Mouse (Mus musculus) hindbrain, embryonic 14.5 days (tissue): ENCODE measurements around the gene Mgrn1. TPM values are rescaled to one million over a fixed set of nuclear protein-coding genes. Genes with fewer than 3 reads are reported as not detected.

Source experiments
- ATAC-seq: fragments of 200-750 bp; cut with Nextera tagmentation; 2 replicates; pipeline ENCODE4 v1.8.0; 2017; ENCODE audit warnings: moderate number of reproducible peaks, mild to moderate bottlenecking, moderate TSS enrichment, moderate library complexity; ENCODE audit not compliant: low FRiP score
- DNase-seq: peaks from one replicate; pipeline ENCODE4 v3.0.0-alpha.2; 2015; ENCODE audit warnings: low spot score
- H3K27ac ChIP-seq: fragments of 300-500 bp; sonication (generic); 2 replicates; pipeline ENCODE4 v1.5.1; 2014; ENCODE audit warnings: mild to moderate bottlenecking, moderate library complexity
- H3K27me3 ChIP-seq: fragments of 300-500 bp; sonication (generic); 2 replicates; pipeline ENCODE4 v1.6.1; 2014; ENCODE audit warnings: mild to moderate bottlenecking, low read length, mixed read lengths; ENCODE audit not compliant: control insufficient read depth, insufficient read depth
- H3K36me3 ChIP-seq: fragments of 300-500 bp; sonication (generic); replicated peaks from 2 replicates; pipeline ENCODE4 v1.6.1; 2014; ENCODE audit not compliant: control insufficient read depth, insufficient read depth
- H3K4me1 ChIP-seq: fragments of 300-500 bp; sonication (generic); replicated peaks from 2 replicates; pipeline ENCODE4 v1.6.1; 2014; ENCODE audit warnings: antibody characterized with exemption, low read length, mixed read lengths; ENCODE audit not compliant: control insufficient read depth, insufficient read depth
- H3K4me2 ChIP-seq: fragments of 300-500 bp; sonication (generic); replicated peaks from 2 replicates; pipeline ENCODE4 v1.6.1; 2014; ENCODE audit warnings: mild to moderate bottlenecking, moderate library complexity
- H3K4me3 ChIP-seq: fragments of 300-500 bp; sonication (generic); replicated peaks from 2 replicates; pipeline ENCODE4 v1.5.1; 2014; ENCODE audit warnings: mild to moderate bottlenecking, low read length
- H3K9ac ChIP-seq: fragments of 300-500 bp; sonication (generic); 2 replicates; pipeline ENCODE4 v1.6.1; 2014
- H3K9me3 ChIP-seq: fragments of 300-500 bp; sonication (generic); 2 replicates; pipeline ENCODE4 v1.6.1; 2016; ENCODE audit warnings: low read length; ENCODE audit not compliant: control insufficient read depth
- WGBS: fragments of 180-500 bp; shearing (Covaris S2); extraction: QIAGEN DNeasy Blood & Tissue Kit; methylation state at CpG from one replicate; pipeline ENCODE4 v1.1.7; 2014; 5-methylcytosine and 5-hydroxymethylcytosine counted together
- polyA plus RNA-seq: library from polyadenylated mRNA; unstranded; fragments of >200 nt; fragmentation: Nextera tagmentation; extraction: Ambion mirVana; gene quantifications from 2 replicates; pipeline ENCODE4 v1.2.1, GENCODE M21; 2014

Mgrn1 gene
- polyA plus RNA-seq, 1 experiment from 2014 or later = 119 TPM

DNA sequence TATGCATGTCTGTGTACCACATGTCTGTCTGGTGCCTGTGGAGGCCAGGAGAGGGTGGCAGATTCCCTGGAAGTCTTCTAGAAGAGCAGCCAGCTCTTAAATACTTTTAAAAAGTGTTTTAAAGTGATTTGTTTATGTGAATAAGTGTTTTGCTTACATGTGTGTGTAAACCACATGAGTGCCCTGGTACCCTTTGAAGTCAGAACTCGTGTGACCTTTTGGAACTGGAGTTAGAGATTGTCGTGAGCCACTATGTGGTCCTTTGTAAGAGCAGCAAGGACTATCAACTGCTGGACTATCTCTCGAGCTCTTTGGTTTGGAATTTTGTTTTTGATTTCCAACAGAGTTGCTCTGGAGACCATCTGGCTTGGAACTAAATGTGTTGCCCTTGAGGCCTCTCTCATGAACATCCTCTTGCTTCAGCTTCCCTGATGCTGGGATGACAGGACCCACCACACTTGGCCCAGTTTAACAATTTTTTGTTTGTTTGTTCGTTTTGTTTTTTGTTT lies 4.2 kb downstream of the Mgrn1 start:
- Histone ChIP-seq H3K36me3 (no peaks in the 10 kb centered on the region; the same call in 1 of the 2 replicates), H3K27me3 (no peaks in the 10 kb centered on the region), H3K9ac (no peak overlapping the region), H3K27ac (no peak overlapping the region), H3K4me3 (no peak overlapping the region), H3K4me2 (no peak overlapping the region), H3K4me1 (peaks cover 21% of the 10 kb centered on the region), H3K9me3 (no peaks in the 10 kb centered on the region)
- DNase-seq (no peak), ATAC-seq (no peak)
- WGBS = 78% methylated on average over 4 of the region's 4 CpGs

DNA sequence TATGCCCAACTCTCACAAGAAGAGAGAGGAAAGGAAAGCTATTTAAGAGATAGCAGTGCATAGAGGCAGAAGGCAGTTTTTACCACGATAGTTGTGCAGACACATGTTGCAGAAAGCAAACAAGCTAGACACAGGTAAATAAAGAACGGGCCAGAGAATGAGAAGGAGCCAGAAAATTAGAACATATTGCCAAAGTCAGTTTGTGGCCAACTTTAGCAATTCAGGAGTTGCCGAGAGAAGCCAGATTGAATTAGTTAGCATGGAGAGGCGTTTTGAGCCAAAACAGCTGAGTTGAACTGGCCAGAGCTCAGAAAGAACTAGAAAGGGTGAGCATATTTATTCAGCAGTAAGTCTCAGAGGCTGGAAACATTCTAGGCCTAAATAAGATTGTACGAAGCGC lies 6.1 kb downstream of the Mgrn1 start:
- Histone ChIP-seq H3K27me3 (no peaks in the 10 kb centered on the region), H3K36me3 (no peaks in the 10 kb centered on the region; the same call in 1 of the 2 replicates), H3K9ac (no peak overlapping the region), H3K9me3 (no peaks in the 10 kb centered on the region), H3K4me1 (peaks cover 17% of the 10 kb centered on the region), H3K4me2 (no peak overlapping the region), H3K27ac (no peak overlapping the region), H3K4me3 (no peak overlapping the region)
- DNase-seq (no peak), ATAC-seq (no peak)
- WGBS = 90% methylated on average over 6 of the region's 6 CpGs

DNA sequence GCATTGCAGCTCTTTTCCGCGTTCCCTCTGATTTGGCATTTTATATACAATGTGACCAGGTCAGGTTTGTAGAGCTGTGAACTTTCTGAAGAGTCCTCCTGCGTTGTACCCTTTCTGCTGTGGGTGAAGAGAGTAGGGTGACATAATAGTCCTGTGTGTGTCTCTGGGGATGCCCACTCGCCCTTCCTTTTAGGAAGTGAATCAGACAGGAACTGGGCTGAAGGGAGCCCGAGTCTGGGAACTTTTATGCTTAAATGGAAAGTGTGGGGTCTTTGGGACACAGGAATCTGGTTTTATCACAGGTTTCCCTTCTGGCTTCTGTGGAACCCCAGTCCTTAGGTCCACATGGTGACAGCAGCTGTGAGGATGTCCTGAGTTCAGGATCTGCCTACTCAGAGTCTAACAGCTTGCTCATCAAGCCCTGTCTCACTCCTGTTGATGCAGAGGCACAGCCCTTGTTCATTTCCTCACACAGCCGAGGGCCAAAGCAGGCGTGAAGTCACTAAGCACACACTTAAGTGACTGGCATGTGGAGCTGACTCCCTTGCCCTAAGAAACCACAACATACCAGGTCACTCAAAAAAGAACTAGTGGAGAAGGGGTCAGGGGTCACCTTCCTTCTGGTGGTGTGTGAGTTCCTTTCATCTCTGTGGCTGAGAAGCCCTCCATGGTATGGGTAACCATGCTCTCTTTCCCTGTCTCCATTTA lies 8.3 kb downstream of the Mgrn1 start:
- no peak overlapping the region for H3K9ac ChIP-seq
- H3K27ac ChIP-seq = no peak overlapping the region
- H3K27me3 ChIP-seq = no peaks in the 10 kb centered on the region
- H3K4me3 ChIP-seq = no peak overlapping the region
- 89% methylated on average over 7 of the region's 7 CpGs for WGBS
- no peaks in the 10 kb centered on the region for H3K4me1 ChIP-seq
- H3K4me2 ChIP-seq = no peak overlapping the region
- H3K36me3 ChIP-seq = no peaks in the 10 kb centered on the region; the same call in 1 of the 2 replicates
- no peaks in the 10 kb centered on the region for H3K9me3 ChIP-seq
- no peak for DNase-seq
- ATAC-seq = no peak

DNA sequence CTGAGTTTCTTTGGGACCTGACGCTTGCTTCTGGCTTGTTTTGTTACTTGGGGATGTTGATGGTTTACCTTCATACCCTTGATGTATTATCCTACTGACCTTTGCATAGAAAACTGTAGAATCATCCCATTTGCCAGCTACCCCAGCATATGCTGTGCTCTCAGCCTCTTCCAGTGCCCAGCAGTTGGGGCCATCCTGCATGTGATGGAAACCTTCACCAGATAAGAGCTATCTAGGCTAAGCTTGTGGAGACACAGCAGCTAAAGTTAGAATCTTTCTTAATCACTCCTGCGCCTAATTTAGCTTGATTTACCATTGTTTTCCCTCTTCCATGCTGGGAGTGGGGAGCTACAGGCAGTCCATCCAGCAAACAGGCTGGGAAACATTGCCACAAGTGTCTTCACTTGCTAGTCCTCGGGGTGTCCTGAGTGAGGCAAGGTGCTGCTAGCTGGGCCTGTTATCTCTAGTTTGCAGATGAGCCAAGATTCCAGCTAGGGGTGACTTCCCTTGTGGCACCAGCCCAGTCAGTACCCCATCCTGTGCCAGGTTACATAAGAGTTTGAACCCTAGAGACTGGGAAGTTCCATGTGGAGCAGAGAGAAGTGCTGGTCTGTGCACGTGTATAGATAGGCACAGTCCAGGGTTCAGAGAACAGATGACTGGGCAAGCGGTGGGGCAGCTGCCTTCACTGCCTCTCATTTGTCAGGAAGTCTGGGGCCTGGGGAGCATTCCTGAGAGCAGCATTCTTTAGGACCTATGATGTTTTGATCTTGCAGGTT lies 10.4 kb downstream of the Mgrn1 start:
- ATAC-seq (no peak), DNase-seq (no peak)
- no peaks in the 10 kb centered on the region; the same call in 1 of the 2 replicates for H3K36me3 ChIP-seq
- H3K4me3 ChIP-seq = no peak overlapping the region
- no peaks in the 10 kb centered on the region for H3K27me3 ChIP-seq
- 0 out of 2 replicates have a peak, but pooled peaks cover 5% of the 10 kb centered on the region for H3K4me1 ChIP-seq
- H3K9ac ChIP-seq = no peak overlapping the region
- no peak overlapping the region; the same call in 1 of the 2 replicates for H3K27ac ChIP-seq
- no peak overlapping the region for H3K4me2 ChIP-seq
- WGBS = 81% methylated on average over 5 of the region's 5 CpGs
- no peaks in the 10 kb centered on the region for H3K9me3 ChIP-seq

DNA sequence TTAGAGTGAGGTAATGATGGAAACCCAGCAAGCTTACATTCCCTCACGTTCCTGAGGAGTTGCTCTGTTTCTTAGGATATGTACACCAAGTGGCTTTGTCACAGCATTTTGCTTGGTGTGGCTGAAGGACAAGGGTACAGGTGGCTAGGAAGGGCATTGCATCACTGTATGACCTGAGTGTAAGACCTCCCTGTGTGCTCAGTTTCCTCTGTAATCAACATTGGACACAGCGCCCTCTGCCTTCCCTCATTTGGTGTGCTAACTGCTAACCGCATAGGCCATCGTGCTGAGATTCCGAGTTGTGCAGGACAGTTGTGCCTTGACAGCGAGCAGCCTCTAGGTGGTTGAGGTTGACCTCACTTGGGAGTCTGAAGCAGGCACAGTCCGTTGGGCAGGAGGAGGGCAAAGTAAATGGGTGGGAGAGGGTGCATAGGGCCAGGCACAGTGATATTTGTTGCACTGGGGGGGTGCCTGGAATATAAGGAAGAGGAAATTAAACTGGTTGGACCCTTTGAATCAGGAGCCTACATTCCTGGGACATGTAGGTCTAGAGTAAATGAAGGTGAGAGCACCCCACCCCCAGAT lies 11.2 kb downstream of the Mgrn1 start:
- 52% methylated on average over 7 of the region's 7 CpGs for WGBS
- no peak overlapping the region for H3K27ac ChIP-seq
- H3K9me3 ChIP-seq = no peaks in the 10 kb centered on the region
- no peak overlapping the region for H3K9ac ChIP-seq
- DNase-seq (no peak), ATAC-seq (no peak)
- H3K4me3 ChIP-seq = no peak overlapping the region
- H3K4me2 ChIP-seq = no peak overlapping the region
- no peaks in the 10 kb centered on the region; the same call in 1 of the 2 replicates for H3K36me3 ChIP-seq
- H3K27me3 ChIP-seq = no peaks in the 10 kb centered on the region
- peaks cover 7% of the 10 kb centered on the region; the same call in 1 of the 2 replicates for H3K4me1 ChIP-seq

DNA sequence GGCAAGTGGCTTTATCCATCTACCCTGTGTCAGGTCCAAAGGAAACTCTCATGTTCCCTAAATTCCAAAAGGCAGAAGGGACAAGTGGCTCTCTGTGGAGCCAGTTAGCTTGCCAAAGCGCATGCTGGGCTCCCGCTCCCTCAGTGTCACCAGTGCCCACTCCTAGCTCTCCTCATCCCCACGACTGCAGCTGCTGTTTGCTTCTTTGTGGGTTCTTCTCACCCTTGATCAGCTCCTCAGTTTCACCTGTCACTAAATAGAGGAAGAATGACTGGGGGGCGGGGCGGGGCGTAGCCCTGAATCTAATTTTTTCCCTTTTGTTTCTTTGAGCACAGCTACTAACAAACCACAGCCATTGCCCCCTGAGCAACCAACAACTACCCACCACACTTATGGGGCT lies 12.8 kb downstream of the Mgrn1 start:
- Histone ChIP-seq H3K9me3 (no peaks in the 10 kb centered on the region), H3K9ac (no peak overlapping the region), H3K27ac (no peak overlapping the region), H3K36me3 (no peaks in the 10 kb centered on the region), H3K4me2 (no peak overlapping the region), H3K27me3 (no peaks in the 10 kb centered on the region), H3K4me1 (peaks cover 7% of the 10 kb centered on the region; the same call in 1 of the 2 replicates), H3K4me3 (no peak overlapping the region)
- DNase-seq (no peak), ATAC-seq (no peak)
- WGBS = 81% methylated on average over 6 of the region's 6 CpGs

DNA sequence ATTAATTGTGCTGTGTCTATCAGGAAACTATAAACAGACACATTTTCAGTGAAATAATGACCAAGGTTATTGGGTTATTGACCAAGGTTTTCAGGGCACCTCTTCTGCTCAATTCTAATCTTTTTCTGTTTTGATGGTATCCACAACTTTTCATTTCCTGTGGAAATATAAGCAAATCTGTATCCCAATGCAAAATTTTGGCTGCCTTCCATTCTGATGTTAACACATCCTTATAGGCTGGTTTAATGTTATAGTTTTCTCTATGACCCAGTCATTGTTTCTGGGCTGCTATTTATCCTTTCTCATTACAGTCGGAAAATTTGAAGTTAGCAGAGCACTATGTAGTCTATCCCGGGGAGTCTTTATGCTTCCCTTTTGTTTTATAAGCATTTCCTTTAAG lies 13.7 kb downstream of the Mgrn1 start:
- 84% methylated on average over 2 of the region's 2 CpGs for WGBS
- DNase-seq (no peak), ATAC-seq (no peak)
- Histone ChIP-seq H3K36me3 (no peaks in the 10 kb centered on the region), H3K9ac (no peak overlapping the region), H3K9me3 (no peaks in the 10 kb centered on the region), H3K4me1 (peaks cover 7% of the 10 kb centered on the region; the same call in 1 of the 2 replicates), H3K4me3 (no peak overlapping the region), H3K27me3 (no peaks in the 10 kb centered on the region), H3K27ac (no peak overlapping the region), H3K4me2 (no peak overlapping the region)

DNA sequence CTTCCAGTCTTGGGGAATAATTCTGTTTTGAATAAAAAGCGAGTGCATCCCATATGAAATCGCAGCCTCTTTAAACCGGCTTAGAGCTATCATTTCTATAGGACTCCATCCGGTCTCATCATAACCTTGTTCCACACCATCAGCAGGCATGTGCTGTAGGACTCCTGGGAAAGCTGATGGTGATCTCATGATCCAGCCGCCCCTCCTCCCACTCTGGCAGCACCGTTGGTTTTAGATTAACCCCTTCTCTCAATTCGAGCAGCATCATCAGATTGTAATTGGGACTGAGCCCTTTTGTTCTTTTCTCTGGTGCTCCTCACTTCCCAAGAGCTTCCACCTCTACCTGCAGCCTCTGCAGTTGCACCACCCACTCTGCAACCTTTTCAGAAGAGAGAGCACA lies 15.1 kb downstream of the Mgrn1 start:
- peak overlapping the region; percentile 20; the same call in 1 of the 2 replicates for H3K27ac ChIP-seq
- H3K4me1 ChIP-seq = peaks cover 7% of the 10 kb centered on the region; the same call in 1 of the 2 replicates
- no peaks in the 10 kb centered on the region for H3K36me3 ChIP-seq
- H3K9ac ChIP-seq = no peak overlapping the region
- no peaks in the 10 kb centered on the region for H3K9me3 ChIP-seq
- H3K4me3 ChIP-seq = no peak overlapping the region
- DNase-seq = no peak
- no peak overlapping the region for H3K4me2 ChIP-seq
- WGBS = 58% methylated on average over 7 of the region's 7 CpGs
- no peaks in the 10 kb centered on the region for H3K27me3 ChIP-seq
- no peak for ATAC-seq

DNA sequence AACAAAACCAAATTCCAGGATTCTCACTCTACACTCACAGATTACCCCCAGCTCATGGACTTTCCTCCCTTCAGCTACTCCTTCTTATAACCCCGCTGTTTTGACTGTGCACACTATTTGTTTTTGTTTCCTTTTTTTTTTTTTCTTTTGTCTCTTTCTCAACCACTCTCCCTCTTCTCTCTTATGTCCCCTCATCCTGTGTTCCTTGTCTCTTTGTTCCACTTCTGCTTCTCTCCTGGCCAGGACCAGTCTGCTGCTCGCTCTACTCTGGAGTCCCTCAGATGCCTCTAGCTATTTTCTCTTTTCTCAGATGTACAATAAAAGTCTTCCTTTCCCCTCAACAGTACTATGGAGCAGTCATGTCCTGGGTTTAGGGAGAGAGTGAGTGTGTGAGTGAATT lies 16.3 kb downstream of the Mgrn1 start:
- ATAC-seq = no peak
- no peaks in the 10 kb centered on the region for H3K27me3 ChIP-seq
- 78% methylated on average over 2 of the region's 2 CpGs for WGBS

More for the DNA sequence above, 16.3 kb downstream of the Mgrn1 start:
- no peak overlapping the region for H3K4me2 ChIP-seq
- H3K4me1 ChIP-seq = peaks cover 7% of the 10 kb centered on the region; the same call in 1 of the 2 replicates
- no peaks in the 10 kb centered on the region; the same call in 1 of the 2 replicates for H3K36me3 ChIP-seq
- no peak overlapping the region for H3K9ac ChIP-seq
- DNase-seq = no peak
- H3K9me3 ChIP-seq = no peaks in the 10 kb centered on the region
- H3K27ac ChIP-seq = no peak overlapping the region
- H3K4me3 ChIP-seq = no peak overlapping the region
